Mouse (Mus musculus): ENCODE measurements around the gene Snd1. TPM values are rescaled to one million over a fixed set of nuclear protein-coding genes. Genes with fewer than 3 reads are reported as not detected.

Gene Snd1
- polyA plus RNA-seq, 1 experiment: 35.6 TPM

- H3K4me3 ChIP-seq (replicated peaks; ENCODE audit: control insufficient read depth, low read depth, low read length): no peak overlapping the region
- no peak for TF ChIP-seq POLR2A (IDR thresholded peaks at IDR 0.05; ENCODE audit: borderline replicate concordance, control insufficient read depth, low read depth, low read length)
- no peak for TF ChIP-seq CTCF (IDR thresholded peaks at IDR 0.05; ENCODE audit: control insufficient read depth, insufficient read depth, low read length)
- WGBS: 59% methylated on average over 4 of the region's 4 CpGs
- no peaks in the 10 kb centered on the region for H3K4me1 ChIP-seq (ENCODE audit: control insufficient read depth, insufficient read depth, low read length)
- no peak overlapping the region for H3K27ac ChIP-seq (ENCODE audit: control insufficient read depth, insufficient read depth, low read depth, low read length, poor library complexity)
These were observed 495.8 kb downstream of the Snd1 start for GRCm38 (mm10) chr6:28970711-28971110.

- no peaks in the 10 kb centered on the region for H3K4me1 ChIP-seq (ENCODE audit: control insufficient read depth, insufficient read depth, low read length)
- no peak overlapping the region for H3K4me3 ChIP-seq (replicated peaks; ENCODE audit: control insufficient read depth, low read depth, low read length)
- no peak for TF ChIP-seq CTCF (IDR thresholded peaks at IDR 0.05; ENCODE audit: control insufficient read depth, insufficient read depth, low read length)
- TF ChIP-seq POLR2A (IDR thresholded peaks at IDR 0.05; ENCODE audit: borderline replicate concordance, control insufficient read depth, low read depth, low read length): no peak
- 79% methylated on average over 3 of the region's 3 CpGs for WGBS
- no peak overlapping the region for H3K27ac ChIP-seq (ENCODE audit: control insufficient read depth, insufficient read depth, low read depth, low read length, poor library complexity)
These were observed 499.6 kb downstream of the Snd1 start for GRCm38 (mm10) chr6:28974498-28974897.

GRCm38 (mm10) chr6:28975106-28975505, 500.2 kb downstream of the Snd1 start:
- Histone ChIP-seq H3K27ac (ENCODE audit: control insufficient read depth, insufficient read depth, low read depth, low read length, poor library complexity) (no peak overlapping the region), H3K4me1 (ENCODE audit: control insufficient read depth, insufficient read depth, low read length) (no peaks in the 10 kb centered on the region), H3K4me3 (replicated peaks; ENCODE audit: control insufficient read depth, low read depth, low read length) (no peak overlapping the region)
- TF ChIP-seq POLR2A (IDR thresholded peaks at IDR 0.05; ENCODE audit: borderline replicate concordance, control insufficient read depth, low read depth, low read length) (no peak), CTCF (IDR thresholded peaks at IDR 0.05; ENCODE audit: control insufficient read depth, insufficient read depth, low read length) (no peak)
- WGBS: 84% methylated on average over 1 of the region's 1 CpGs

GRCm38 (mm10) chr6:28978031-28978430, 503.1 kb downstream of the Snd1 start:
- Histone ChIP-seq H3K27ac (ENCODE audit: control insufficient read depth, insufficient read depth, low read depth, low read length, poor library complexity) (no peak overlapping the region), H3K4me3 (replicated peaks; ENCODE audit: control insufficient read depth, low read depth, low read length) (no peak overlapping the region), H3K4me1 (ENCODE audit: control insufficient read depth, insufficient read depth, low read length) (no peaks in the 10 kb centered on the region)
- TF ChIP-seq CTCF (IDR thresholded peaks at IDR 0.05; ENCODE audit: control insufficient read depth, insufficient read depth, low read length): no peak
- TF ChIP-seq POLR2A (IDR thresholded peaks at IDR 0.05; ENCODE audit: borderline replicate concordance, control insufficient read depth, low read depth, low read length): no peak
- WGBS: 42% methylated on average over 5 of the region's 5 CpGs

DNA sequence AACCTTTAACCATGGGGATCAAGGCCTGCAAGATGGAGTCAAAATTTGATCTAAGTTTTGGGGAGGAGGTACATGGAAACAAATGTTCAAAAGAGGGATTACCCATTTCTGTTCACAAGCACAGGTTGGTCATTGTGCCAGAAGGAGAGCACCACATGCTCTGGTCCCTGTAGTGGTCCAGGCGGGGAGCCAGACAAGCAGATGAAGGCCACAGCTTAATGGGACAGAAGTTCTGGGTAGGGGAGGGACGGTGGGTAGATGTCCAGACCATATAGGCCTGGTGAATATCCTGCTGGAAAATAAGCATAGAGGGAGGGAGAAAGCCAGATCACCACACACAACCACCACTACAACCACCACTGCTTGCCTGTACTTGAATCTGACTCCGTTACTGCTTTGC, 503.9 kb downstream of the Snd1 start:
- Histone ChIP-seq H3K4me3 (replicated peaks; ENCODE audit: control insufficient read depth, low read depth, low read length) (no peak overlapping the region), H3K27ac (ENCODE audit: control insufficient read depth, insufficient read depth, low read depth, low read length, poor library complexity) (no peak overlapping the region), H3K4me1 (ENCODE audit: control insufficient read depth, insufficient read depth, low read length) (no peaks in the 10 kb centered on the region)
- WGBS: 80% methylated on average over 3 of the region's 3 CpGs
- TF ChIP-seq POLR2A (IDR thresholded peaks at IDR 0.05; ENCODE audit: borderline replicate concordance, control insufficient read depth, low read depth, low read length): no peak
- TF ChIP-seq CTCF (IDR thresholded peaks at IDR 0.05; ENCODE audit: control insufficient read depth, insufficient read depth, low read length): no peak

- no peak overlapping the region for H3K4me3 ChIP-seq (replicated peaks; ENCODE audit: control insufficient read depth, low read depth, low read length)
- H3K27ac ChIP-seq (ENCODE audit: control insufficient read depth, insufficient read depth, low read depth, low read length, poor library complexity): no peak overlapping the region
- no peaks in the 10 kb centered on the region for H3K4me1 ChIP-seq (ENCODE audit: control insufficient read depth, insufficient read depth, low read length)
- 55% methylated on average over 8 of the region's 8 CpGs for WGBS
- no peak for TF ChIP-seq CTCF (IDR thresholded peaks at IDR 0.05; ENCODE audit: control insufficient read depth, insufficient read depth, low read length)
- TF ChIP-seq POLR2A (IDR thresholded peaks at IDR 0.05; ENCODE audit: borderline replicate concordance, control insufficient read depth, low read depth, low read length): no peak
These were observed 504.6 kb downstream of the Snd1 start for GRCm38 (mm10) chr6:28979586-28979985.

DNA sequence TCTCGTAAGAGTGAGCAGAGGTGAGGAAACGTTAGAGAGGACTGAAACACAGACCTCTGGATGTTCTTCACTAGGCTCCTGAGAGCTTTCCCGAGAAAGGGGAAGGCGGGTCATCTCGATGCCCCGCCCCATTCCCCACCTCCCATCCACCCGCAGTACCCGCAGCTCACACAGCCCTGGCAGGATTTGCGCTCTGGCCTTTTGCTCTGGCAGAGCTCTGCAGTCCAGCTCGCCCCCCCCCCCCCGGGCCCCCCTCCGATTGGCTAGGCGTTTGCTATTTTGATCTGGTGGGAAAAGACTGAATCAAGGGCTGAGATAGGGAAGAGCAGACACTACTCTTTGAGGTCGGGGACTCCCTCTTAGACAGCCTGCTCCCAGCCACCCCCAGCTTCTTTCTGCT, 505.3 kb downstream of the Snd1 start:
- no peak overlapping the region for H3K4me3 ChIP-seq (replicated peaks; ENCODE audit: control insufficient read depth, low read depth, low read length)
- no peak overlapping the region for H3K27ac ChIP-seq (ENCODE audit: control insufficient read depth, insufficient read depth, low read depth, low read length, poor library complexity)
- WGBS: 7% methylated on average over 14 of the region's 14 CpGs
- H3K4me1 ChIP-seq (ENCODE audit: control insufficient read depth, insufficient read depth, low read length): no peaks in the 10 kb centered on the region
- TF ChIP-seq CTCF (IDR thresholded peaks at IDR 0.05; ENCODE audit: control insufficient read depth, insufficient read depth, low read length) (no peak), POLR2A (IDR thresholded peaks at IDR 0.05; ENCODE audit: borderline replicate concordance, control insufficient read depth, low read depth, low read length) (no peak)

GRCm38 (mm10) chr6:28980750-28981584, 506.0 kb downstream of the Snd1 start:
- no peak overlapping the region for H3K4me3 ChIP-seq (replicated peaks; ENCODE audit: control insufficient read depth, low read depth, low read length)
- WGBS: 3% methylated on average over 56 of the region's 56 CpGs
- no peak overlapping the region for H3K27ac ChIP-seq (ENCODE audit: control insufficient read depth, insufficient read depth, low read depth, low read length, poor library complexity)
- no peak for TF ChIP-seq CTCF (IDR thresholded peaks at IDR 0.05; ENCODE audit: control insufficient read depth, insufficient read depth, low read length)
- no peak for TF ChIP-seq POLR2A (IDR thresholded peaks at IDR 0.05; ENCODE audit: borderline replicate concordance, control insufficient read depth, low read depth, low read length)
- H3K4me1 ChIP-seq (ENCODE audit: control insufficient read depth, insufficient read depth, low read length): no peaks in the 10 kb centered on the region
